Mouse (Mus musculus) right cerebral cortex, adult 2 months (tissue): ENCODE data around the gene 1700017N19Rik.
"Not testable (repeated sequence)": the region's sequence is repeated elsewhere in the genome, so short reads cannot be mapped to it uniquely, and the experiment has no call there.

Source experiments
- DNase-seq, 2 experiments: peaks; one replicate each; pipeline ENCODE4 v3.0.0; 2021 to 2022; ENCODE audit warnings: low spot score in 2 of 2

1700017N19Rik gene

DNA sequence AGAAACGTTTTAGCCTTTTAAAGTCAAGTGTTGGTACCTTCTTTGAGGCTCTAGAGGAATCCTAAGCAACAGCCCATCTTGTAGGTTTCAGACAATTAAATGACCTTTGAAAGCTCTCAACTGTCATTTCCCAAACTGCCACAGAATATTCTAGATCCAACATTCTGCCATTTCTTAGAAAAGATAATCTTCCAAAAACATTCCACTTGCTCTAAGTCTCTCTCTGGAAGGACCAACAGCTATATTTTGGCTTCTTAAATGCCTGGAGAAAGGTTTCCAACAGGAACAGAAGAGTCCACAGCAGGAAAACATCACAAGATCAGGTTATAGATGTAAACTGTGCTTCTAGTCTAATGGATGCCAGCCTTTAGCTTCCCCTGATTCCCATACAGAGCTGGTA is at the start of gene 1700017N19Rik, which contains the start of gene 4930430F08Rik:
Gene 1700017N19Rik, plus strand, starts transcription at position 162 of the 400 bp plus-strand sequence.
Gene 4930430F08Rik, minus strand, starts transcription at position 101 of the 400 bp plus-strand sequence.
- DNase-seq = no peak

DNA sequence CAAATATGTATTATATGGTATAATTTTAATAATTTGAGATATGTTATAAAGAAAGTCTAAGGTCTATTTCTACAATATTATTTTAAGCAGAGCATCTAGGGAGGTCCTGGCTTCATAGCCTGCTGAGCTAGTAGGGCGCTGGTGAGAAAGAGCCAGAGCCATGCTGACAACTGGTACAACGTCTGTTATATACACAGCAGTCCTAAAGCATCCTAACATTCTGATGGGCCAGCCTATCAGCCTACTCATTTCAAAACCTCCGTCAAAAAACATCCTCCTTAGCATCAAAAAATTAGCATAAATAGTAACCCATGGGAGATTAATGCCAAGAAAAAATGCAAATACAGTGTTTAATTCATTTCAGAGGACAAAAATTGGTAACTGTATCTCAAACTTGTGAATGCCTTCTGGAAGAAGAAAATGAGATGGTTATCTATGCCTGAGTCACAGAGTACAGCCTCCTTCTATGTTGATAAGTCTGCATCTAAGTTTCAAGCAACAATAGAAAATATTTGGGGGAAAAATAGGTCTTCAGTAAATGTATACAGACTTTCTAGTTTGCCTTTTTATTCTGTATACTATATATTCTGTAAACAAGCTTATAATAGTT is 33.6 kb upstream of the 1700017N19Rik start:
- DNase-seq = no peak

DNA sequence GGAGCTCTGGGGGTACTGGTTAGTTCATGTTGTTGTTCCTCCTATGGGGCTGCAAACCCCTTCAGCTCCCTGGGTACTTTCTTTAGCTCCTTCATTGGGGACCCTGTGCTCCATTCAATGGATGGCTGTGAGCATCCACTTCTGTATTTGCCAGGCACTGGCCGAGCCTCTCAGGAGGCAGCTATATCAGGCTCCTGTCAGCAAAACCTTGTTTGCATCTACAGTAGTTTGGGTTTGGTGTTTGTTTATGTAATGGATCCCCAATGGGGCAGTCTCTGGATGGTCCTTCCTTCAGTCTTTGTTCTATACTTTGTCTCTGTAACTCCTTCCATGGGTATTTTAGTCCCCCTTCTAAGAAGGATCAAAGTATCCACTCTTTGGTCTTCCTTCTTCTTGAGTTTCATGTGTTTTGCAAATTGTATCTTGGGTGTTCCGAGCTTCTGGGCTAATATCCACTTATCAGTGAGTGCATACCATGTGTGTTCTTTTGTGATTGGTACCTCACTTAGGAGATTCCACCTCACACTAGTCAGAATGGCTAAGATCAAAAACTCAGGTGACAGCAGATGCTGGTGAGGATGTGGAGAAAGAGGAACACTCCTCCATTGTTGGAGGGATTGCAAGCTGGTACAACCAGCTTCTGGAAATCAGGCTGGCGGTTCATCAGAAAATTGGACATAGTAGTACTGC is 29.9 kb upstream of the 1700017N19Rik start:
- DNase-seq = not testable (repeated sequence)

DNA sequence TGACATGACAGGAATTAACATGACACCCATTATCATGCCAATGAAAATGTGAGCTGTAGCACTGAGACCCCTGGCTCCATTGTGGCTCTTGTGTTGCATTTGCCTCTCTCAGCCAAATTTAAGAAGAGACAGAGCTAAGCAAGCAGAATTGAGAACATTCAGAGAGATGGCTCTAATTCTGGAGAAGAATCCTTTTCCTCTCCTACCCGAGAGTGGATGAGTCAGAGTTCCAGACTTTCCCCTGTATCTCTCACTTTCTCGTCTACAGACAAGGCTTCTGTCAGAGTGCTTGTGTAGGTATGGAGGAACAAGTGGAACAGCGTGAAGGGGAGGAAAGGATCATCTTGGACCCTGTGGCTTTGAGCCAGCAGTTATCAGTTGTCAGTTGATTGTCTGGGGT is 26.2 kb upstream of the 1700017N19Rik start:
- DNase-seq = no peak

DNA sequence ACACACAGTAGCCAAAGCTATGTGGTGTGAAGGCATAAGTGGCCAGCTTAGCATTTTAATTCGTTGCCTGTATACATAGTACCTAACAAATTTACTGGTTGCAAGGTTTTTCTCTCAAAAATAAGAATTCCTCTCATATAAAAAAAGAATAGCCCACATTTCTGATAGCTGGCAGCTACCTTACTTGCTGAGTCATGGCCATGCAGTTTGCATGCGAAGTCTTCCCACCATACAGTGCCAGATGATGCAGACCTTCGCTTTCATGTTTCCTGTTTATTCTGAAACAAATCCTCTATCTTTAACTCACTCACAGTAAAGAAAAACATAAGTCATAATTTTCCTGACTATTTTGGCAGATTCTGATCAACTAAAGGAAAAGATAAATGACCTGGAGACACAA is 18.6 kb upstream of the 1700017N19Rik start:
- DNase-seq = no peak

DNA sequence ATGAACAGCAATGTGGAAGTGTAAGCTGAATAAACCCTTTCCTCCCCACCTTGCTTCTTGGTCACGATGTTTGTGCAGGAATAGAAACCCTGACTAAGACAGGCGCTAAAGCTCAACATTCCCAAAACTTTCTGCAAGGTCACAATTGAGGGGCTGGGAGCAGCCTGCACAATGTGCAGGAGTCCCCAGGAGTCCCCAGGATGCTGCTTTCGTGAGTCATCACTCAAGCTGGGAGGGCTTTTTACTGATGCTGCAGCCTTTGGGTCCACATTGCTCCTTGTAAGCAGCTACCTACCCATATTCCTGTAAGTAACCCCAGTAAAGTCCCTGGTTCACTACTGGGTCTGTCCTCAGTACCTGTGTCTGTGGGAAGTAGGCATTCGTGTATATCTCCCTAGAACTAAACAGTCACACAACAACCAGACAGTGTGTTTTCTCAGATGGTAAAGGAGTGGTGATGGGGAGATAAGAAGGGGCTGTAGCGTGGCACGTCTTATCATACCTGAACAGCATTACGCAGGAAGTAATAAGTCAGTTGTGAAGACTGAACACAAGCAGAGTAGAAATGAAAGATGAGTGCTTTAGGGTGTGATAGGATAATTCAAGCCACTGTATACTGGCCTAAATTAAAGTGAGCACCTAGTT is 15.7 kb upstream of the 1700017N19Rik start:
- DNase-seq = no peak

DNA sequence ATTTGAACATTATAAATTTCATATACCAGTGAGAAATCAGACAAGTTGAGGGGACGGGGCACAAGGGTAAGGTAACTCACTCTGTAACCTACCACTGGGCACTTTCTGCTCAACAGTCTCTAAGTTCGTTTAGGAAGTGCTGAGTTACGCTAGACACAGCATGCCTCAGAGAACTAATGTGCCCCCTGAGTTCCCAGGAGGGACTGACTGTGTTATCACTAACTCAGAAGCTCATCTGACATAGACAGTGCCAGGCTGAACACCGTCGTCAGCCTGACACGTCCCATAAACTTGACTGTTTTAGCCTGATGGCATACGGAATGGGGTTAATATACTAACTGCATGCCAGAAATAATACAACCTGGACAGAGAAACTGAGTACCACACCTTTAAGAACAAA is 15.0 kb upstream of the 1700017N19Rik start:
- DNase-seq = no peak

DNA sequence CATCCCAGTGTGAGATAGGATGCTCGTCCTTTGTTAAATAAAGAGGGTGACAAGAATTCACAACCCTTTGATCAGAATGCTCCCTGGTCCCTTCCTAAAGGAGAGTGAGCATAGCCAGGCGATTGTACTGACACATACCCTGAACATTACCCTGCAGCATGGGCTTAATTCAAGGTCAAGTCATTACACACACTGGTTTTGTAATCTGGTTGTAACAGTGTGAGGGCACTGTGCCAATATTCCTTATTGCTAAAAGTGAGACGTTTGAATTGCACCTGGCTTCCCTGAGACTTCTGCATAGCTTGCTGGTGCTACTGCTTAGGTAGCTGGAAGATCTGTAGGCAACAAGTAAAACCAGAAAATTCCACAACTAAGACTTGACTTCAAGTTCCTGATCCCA is 6.1 kb upstream of the 1700017N19Rik start:
- DNase-seq = no peak

DNA sequence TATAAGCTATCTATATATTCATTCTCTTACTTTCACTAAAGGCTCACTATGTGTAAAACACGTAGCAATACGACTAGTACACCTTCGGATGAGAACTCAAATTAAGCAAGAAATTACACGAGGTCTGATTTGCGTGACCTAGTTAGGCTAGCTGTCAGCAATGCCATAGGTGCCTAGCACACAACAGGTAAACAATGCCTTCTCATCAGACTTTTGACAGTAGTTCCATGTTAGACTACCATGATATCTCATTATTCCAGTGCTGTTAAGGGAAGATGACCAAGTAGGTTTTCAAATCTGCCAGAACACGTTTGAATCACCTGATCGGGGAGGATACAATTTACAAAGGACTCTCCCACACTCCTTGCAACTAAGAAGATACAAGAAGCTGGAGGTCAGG is 1.8 kb upstream of the 1700017N19Rik start:
- no peak for DNase-seq

DNA sequence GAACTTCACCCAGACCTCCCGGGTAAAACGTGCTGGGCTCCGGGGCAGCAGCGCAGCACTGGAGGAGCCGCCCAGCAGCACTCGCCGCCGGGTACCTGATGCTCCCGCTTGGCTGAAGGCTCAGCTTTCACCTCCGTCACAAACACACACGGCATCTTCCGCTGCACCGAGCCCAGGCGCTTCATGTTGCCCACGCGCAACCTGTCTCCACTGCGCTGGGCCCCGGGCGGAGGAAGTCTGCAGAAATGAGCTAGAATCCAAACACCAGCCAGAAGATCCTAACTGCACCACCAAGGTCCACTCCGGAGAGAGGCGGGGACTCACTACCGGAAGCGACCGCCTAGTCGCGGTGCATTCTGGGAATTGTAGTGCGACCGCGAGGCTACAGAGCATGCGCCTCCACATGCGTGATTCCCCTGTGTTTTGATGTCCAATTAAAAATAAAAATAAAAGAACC is 1.3 kb upstream of the 1700017N19Rik start:
- DNase-seq = peak; percentile 93 to 94

DNA sequence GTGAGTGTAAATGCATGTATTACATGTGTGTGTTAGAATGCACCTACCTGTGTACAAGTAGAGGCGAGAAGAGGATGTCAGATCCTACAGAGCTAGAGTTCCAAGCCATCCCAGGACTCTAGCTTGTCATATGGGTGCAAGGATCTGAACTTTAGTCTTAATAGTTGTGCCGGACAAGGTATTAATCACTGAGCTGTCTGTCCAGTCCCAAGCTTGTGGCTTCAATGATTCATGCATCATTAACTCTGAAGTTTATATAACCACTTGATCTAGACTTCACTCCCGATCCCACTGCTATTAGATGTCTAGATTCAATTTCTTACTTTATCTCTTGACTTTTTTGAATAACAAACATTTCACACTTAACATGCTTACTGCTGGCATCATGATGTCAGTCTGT is 8.1 kb downstream of the 1700017N19Rik start:
- DNase-seq = no peak

DNA sequence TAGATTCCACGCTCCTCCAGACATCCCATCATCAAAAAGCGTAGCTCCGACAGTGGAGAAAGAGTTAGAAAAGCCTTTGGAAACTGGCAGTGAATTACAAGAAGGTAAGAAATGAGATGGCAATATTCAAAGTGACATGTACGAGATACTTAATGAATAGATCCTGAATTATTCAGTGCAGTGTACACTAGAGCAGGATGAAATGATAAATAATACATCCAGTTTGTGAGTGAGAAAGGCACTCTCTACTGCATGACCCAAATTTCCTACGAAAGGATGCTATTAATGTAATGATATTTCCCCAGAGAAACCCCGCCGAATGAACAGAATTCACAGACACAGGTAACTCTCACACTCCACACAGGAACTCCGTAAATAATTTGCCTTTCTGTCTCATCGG is 13.2 kb downstream of the 1700017N19Rik start:
- DNase-seq = no peak

DNA sequence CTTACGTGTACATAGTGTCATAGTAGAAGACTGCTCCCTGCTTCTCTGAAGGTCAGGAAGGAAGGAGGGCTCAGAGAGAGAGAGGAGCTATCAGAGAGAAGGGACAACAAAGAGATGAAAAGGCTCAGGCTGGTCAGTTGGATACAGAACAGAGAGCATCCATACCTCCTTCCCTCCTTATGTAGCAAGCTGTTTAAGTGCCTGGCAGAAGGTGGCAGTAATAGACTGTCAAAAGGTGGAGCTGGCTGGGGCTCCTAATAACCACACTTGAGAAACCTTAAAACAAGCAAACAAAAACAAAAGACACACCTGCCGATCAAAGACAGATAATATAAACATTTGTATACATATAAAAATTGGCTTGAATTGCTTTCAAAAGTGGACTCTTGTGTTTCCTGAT is 14.0 kb downstream of the 1700017N19Rik start:
- peak in 1 of 2 experiments; percentile 20 for DNase-seq

DNA sequence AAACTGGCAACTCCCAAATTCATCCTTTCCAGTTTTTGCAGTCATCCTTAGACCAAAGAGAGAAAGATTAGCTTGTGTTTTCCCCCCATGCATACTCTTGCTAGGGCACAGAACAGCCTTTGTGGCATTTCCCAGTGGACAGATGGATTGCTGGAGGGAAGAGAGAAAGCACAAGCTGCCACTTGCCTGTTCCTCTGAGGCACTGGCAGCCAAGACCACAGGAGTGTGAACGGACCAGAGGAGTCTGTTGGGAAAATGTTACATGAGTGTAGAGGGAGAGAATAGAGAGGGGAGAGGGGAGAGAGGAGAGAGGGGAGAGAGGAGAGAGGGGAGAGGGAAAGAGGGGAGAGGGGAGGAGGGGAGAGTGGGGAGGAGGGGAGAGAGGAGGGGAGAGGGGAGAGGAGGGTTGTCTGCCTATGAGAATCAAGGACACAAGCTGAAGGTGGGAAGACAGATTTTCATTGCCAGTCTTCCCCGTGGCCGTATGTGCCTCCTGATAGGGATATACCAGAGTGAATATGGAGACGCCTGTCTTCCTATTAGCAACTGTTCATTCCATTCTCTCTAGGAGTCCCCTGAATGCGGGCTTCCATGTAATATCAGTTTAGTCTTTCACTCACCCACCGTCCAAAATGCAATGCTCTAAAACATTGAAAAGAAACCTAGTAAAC is 27.1 kb downstream of the 1700017N19Rik start:
- no peak for DNase-seq

DNA sequence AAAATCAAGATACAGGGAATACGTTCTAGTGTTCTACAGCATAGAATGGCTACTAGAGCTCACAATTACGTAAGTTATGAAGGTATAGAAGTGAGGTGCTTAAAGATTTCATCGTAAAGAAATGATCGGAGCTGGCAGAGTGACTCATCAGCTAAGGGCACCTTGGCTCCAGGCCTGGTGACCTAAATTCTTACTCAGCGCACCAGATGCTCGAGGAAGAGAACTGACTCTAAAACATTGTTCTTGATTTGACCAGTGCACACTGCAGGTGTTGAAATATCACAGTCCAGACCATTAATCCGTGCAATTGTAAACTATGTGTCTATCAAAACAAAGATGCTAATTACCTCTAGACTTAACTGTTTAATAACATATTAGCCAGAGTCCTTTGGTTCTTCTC is 29.2 kb downstream of the 1700017N19Rik start:
- no peak for DNase-seq

DNA sequence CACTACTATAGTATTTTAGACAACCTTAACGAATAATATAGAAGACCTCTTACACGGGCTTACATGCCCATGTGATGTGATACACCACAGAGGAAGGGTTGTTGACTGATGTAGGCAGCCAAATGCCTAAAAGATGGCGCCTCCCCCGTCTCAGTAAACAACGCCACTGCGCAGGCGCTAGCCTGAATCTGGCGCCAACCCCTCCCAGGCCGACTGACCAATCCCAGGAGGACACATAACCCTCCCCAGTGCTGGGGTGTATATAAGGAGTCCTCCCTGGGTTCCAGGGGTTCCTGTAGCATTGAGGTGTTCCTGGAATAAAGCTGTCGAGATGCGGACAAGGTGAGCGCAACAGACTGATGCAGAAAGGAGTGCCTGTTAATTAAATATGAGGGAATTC is 29.8 kb downstream of the 1700017N19Rik start:
- no peak for DNase-seq

DNA sequence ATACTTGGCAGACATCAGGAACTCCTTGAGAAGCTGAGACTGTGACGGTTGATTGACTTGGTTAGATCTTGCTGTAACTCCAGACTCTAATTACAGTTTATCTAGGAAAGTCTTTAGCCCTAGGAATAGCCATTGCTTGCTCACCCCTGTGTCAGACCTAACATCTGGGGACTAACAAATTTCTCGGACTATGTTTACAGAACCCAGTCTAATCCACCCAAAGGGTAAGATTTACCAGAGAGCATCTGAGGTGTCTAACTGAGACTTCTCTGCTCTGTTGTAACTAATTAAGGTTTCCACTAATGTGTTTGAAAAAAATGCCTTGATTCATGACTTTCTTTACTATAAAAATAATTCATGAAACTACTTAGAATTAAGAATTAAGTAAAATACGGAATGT is 32.2 kb downstream of the 1700017N19Rik start:
- DNase-seq = no peak

DNA sequence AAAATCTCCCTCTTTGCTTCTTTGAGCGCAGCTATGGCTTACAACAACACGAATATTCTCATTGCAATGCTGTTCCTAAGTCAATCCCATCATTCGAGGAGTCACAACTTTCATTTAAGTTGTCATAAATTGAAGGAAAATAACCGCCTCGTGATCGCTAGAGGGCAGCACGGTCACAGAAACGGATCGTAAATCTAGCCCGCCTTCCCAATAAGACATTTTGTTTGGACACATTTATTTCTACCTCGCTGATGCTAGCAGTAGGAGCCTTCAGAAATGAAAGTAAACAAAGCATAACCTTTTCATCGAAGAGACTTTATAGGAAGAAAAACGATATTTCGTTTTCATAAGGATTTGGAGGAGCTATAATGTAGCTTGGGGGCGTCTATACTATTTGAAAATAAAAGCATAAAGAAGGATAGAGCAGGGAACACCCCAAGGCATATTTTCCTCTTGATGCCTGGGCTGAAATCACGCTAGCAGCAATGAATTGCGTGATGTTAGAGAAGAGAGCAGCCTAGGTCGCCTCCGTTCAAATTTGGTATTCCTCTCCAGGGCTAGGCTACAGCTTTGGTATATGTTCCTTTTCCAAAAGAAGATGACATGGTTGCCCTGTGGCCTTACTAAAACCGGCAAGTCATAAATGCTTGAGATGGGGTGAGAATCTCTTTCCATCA is 39.6 kb downstream of the 1700017N19Rik start:
- peak; percentile 73 to 74 for DNase-seq

DNA sequence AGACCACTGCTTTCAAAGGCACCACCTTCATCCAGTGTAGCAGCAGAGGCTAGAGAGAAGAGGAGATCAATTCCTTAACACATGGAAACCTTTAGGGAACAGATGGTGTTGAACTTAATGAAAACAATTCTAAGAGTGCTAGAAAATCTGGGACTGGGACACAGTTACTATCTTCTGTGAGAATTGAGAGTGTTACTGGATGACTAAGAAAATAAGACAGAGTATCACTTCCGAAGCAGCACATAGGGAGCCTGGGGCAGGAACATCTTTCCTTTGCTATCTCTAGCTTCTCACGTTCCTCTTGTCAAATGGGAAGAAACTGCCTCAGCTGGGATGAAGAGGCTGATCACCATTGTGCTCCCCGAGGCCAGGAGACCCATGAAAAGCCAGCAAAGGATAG is 52.6 kb downstream of the 1700017N19Rik start:
- DNase-seq = no peak

DNA sequence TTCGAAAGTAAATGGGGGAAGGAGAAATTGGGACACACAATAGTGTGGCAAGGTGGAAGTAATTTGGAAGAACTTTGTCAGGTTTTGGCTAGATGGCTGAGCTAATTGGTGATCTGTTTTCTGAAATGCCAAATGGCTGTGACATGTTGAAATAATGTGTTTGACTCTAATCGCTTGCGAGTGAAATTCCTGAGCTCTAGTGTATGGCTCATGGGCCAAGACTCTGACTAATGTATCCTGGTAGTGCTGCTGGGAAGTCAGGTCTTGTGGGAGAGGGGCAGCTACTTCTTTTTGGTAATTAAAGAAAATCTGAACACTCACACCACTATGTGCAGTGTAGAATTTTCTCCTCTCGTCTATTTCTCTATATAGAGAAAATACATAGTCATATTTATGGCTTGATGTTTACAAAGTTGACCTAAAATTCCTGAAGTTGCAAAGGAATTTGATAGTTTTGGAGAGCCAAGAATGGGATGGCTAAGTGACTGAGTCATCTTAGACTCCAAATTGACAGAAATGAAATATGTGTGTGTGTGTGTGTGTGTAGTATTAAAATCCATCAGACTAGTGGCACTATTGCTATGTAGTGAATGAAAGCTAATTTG is 55.1 kb downstream of the 1700017N19Rik start:
- no peak for DNase-seq

DNA sequence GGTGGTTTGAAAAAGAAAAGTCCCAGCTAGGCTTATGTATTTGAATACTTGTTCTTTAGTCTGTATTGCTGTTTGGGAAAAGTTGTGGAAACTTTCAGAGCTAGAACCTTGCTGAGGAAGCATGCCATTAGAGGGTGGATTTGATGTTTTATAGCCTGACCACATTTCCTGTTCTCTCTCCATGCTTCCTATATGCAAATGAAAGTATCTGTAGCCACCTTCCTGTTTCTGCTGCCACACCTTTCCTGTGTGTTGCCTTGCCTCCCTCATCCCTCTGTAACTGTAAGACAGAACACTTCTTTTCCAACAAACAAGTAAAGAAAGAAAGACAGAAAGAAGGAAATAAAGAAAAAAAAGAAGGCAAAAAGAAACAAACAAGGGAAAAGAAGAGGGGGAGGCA is 63.9 kb downstream of the 1700017N19Rik start:
- no peak for DNase-seq
